Mouse (Mus musculus): ENCODE measurements at regions not wholly inside any gene's neighbourhood (a gene's known extent, or its start where the extent isn't known, plus 50 kb on each side); places are given as distances from the start of the nearest gene placed in this dataset.

DNA sequence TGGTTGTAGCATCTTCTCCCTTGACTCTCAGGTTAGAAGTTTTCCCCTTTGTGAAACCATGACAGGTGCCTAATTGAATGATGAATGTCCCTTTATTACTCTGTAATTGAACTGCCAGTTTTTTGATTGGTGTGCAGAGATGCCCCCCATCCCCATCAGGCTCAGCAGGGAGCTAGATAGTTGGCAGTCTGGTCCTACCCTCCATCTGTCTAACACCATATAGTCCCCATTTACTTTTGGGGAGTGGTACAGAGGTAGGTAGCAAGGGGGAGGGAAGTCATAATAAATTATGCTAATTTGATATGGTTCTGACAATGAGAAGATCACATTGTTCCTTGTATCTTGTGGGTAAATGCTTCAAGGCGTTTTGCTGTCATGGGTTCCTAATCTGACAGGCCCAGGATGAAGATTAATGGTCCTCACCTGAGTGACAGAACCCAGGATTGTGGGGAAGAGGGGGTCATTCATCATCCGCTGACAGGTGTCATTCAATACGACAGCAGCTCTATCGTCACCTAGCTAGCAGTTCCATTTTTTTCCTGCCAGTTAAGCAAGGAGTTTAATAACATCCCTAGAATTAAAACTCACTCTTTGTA is 122.3 kb upstream of the Etaa1 start:
- TF ChIP-seq GATA1 (IDR thresholded peaks at IDR 0.05; ENCODE audit: borderline replicate concordance, low read length): no peak
- TF ChIP-seq FLI1 (IDR thresholded peaks at IDR 0.05; ENCODE audit: low read length): no peak

All from megakaryocyte, embryonic 14.5 days (primary cell).